Mouse (Mus musculus) embryo, embryonic 10.5 days (tissue): ENCODE data around the gene Gm20696.

ENCODE experiments used
- DNase-seq: peaks from one replicate; pipeline ENCODE4 v3.0.0-alpha.2; 2015; ENCODE audit warnings: low spot score

Gene Gm20696

GRCm38 (mm10) chr6:99282866-99283657, 383.5 kb downstream of the Gm20696 start:
- DNase-seq: no peak

DNA sequence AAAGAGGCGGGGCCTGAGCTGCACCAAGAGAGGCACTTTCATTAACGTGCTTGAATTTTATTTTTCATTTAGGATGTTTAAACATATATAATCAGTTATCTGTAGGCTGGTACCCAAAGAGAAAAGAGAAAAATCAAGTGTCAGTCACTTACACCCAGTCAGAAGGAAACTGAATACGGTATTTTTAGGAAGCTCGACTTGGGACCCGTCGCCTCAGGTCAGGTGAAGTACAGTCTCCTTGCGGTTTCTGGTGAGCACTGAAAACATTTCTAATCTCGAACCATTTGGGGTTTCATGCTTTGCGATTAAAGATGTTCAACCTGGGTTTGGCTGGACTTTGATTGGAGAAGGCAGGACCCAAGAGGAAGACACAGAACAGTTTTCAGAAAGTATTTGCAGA, 385.2 kb downstream of the Gm20696 start:
- no peak for DNase-seq

GRCm38 (mm10) chr6:99280619-99281018, 386.0 kb downstream of the Gm20696 start:
- no peak for DNase-seq

GRCm38 (mm10) chr6:99277251-99277650, 389.3 kb downstream of the Gm20696 start:
- no peak for DNase-seq

DNA sequence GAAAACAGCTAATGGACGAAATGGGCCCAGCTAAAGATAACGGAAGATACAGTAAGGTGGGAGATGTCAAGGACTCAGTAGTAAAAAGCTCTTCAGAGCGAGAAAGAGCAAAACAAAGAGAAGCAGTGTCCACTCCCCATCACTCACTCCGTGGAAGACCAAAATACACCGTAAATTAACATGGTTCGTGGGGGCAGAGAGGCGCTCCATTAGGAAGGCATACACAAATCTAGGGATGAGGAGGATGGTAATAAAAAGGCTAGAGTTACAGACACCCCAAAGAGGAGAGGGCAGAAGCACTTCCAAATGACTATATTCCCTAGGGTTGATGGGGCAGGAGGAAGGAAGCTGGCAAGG, 390.3 kb downstream of the Gm20696 start:
- DNase-seq: no peak

GRCm38 (mm10) chr6:99275381-99276296, 391.0 kb downstream of the Gm20696 start:
- DNase-seq: no peak

- no peak for DNase-seq
Observed at GRCm38 (mm10) chr6:99274667-99275066, 391.9 kb downstream of the Gm20696 start.

GRCm38 (mm10) chr6:99274222-99274621, 392.4 kb downstream of the Gm20696 start:
- no peak for DNase-seq

DNA sequence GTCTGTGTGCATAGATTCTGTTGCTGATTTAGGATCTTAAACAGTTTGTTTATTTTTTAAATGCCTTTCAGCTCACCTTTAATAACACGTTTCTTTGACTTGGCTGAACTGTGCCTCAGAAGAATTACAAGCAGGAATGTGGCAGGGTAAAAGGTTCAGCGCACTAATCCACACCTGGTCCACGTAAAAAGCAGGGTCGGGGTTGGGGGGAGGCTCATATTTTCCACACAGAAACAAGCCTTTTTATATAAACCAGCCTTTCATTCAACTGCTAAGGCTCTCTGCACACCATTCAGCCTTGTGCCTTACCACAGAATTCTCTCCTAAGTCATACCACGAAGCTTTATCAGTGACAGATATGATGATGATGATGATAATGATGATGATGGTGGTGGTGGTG, 393.4 kb downstream of the Gm20696 start:
- DNase-seq: no peak

- DNase-seq: no peak
Observed at GRCm38 (mm10) chr6:99272174-99272573, 394.4 kb downstream of the Gm20696 start.

DNA sequence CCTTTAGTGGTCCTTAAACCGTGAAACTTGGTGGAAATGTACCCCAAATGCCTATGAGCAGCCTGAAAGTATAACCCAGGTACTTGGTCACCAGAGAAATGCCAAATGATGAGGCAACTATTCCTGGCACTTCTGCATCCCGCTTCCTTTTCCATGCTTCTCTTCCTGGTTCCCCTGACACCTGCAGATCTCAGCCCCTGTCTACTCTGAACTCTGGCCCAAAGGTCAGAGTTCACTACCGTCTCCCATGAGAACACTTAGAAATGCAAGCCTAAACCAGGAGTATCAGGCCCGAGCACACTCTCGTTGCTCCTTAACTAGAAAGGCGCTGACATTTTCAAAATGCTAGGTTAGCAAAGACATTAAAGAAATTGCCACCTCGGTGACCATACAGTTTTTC, 394.9 kb downstream of the Gm20696 start:
- DNase-seq: no peak

DNA sequence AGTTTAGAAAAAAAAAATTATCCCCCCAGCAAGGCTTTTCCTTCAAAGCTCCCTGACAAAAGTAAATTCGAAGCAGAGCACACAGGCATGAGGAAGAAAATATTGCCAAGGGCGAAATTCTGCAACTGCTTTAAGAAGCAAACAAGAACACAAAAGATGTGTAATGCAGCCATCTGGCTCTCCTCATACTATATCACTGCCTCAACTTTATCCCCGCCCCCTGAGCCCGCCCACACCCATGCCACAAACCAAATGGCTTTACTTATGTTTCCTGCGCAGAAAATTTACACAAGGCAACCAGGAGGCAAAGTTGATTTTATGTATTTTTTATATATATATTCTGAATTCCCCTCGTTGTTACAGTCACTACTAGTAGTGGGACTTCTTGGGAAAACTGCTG, 396.7 kb downstream of the Gm20696 start:
- no peak for DNase-seq

GRCm38 (mm10) chr6:99268171-99269061, 398.2 kb downstream of the Gm20696 start:
- DNase-seq: no peak

GRCm38 (mm10) chr6:99265945-99266656, 400.5 kb downstream of the Gm20696 start:
- peak; percentile 50 for DNase-seq

DNA sequence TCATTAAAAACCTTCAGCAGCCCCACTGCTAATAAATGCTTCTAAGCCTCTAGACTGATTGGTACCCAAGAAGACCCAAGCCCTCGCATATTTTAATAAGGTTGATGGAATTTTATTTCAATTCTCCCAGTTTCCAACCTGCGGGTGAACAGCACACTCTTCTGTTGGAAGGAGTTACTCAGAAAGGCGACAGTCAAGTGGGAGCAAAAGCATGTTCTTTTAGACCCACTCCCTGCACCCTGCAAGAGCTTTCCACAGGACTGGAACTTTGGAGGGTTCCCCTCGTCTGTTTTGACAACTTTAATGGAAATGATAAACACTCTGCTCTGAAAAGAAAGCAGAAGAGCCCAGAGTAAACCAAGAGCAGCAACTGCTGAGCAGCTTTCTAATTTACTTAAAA, 401.4 kb downstream of the Gm20696 start:
- no peak for DNase-seq

DNA sequence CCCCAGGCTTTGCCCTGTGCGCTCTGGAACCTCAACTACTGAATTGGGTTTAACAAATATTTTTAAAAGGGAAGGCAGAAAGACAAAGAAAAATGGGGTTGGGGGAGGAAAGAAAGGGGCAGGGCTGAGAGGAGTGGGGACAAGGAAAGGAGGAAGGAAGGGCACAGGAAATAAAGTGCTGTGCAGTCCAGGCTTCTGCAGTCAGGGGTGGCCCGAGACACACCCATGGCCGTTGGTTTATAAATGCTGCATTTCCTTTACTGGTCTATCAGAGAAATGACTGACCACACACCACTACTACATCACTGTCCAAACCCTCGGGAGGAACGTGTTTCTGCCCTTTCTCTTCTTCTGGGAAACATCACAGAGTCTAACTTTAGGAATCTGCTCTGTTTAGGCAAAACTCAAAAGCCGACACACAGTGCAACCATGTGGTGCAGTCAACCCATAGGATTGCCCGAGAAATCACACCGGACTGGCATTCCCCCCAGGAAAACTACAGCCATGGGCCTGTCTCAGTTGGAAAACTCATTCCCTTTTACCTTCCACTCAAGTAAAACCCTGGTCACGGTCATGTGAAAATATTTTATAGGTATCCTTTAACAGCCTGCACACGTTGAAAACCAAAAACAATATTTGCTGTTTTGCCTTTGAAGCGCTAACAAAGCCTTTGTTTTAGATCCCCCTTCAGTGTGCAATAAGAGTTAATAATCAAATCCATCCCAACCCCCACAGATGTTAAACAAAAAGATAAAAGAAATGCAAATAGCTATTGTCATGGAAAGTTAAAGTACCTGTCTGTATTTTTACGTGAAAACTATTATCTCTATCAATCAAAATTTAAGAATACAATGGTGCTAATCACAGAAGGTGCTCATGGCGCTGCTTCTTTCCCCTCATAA, 402.2 kb downstream of the Gm20696 start:
- DNase-seq: no peak

DNA sequence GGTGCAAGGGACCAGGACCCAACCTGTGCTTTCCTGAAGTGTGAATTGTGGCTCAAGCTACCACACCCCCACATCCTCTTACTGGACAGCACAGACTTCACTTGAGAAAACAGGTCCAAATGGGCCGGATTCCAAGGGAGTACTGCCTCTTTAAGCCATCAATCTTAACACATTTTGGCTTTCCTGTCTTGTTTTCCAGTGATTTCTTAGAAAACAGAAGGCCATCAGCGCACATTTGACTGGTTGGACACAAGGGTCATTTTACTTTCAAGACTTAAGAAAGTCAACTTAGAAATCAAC, 402.8 kb downstream of the Gm20696 start:
- no peak for DNase-seq

GRCm38 (mm10) chr6:99263061-99263885, 403.3 kb downstream of the Gm20696 start:
- DNase-seq: peak; percentile 43

DNA sequence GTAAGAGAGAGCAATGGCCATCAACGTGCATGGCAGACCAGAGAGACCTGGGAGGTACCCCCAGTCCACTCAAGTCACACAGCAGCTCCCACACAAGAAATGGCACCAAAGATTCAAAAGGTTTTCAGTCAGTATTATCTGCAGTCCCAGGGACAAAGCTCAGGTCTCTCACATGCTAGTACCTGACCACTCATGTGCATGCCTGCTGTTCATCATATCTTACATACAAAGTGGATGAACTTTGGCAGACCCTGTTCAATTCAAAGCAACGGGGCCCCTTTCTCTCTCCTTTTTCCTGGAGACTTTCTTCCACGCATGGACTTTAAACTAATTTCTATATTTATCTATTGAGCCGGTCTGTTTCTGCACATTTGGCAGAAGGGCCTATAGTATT, 404.9 kb downstream of the Gm20696 start:
- DNase-seq: no peak
